In genomic region chr16:90692704-90693385, GRCm38 (mm10) we compare ENCODE assay signal across 8 mouse cellular contexts. TPM values are rescaled to one million over a fixed set of nuclear protein-coding genes. Genes with fewer than 3 reads are reported as not detected.
DNase-seq lines count a peak whose midpoint lies in the region; ATAC-seq lines count a peak whose summit lies in the region.
"Had no signal": no experiment of that assay in that cellular context is flagged by ENCODE, and none has a peak within 500 bp of the region (broad histone marks: within the 10 kb centered on the region; RNA-seq: fewer than 3 reads in every experiment).

No protein-coding gene starts in this region.

- no peak for DNase-seq in hindbrain, embryonic 10.5 days (ENCODE audit: low spot score)
- DNase-seq in Muller cell, postnatal 12 days (ENCODE audit: inconsistent ontology term), result peak; percentile 88
- peak; percentile 82 for DNase-seq in brain, adult 2 months (ENCODE audit: low read depth, low spot score)
- DNase-seq in layer of hippocampus, postnatal 10 days (ENCODE audit: low spot score in 2 of 2), result peak; percentile 50 to 69
- DNase-seq in kidney, postnatal 25 days, result no peak
- no peak for DNase-seq in kidney, postnatal 14 days

- 63% methylated on average over 15 of the region's 15 CpGs for WGBS in hindbrain, embryonic 13.5 days
- 77% methylated on average over 15 of the region's 15 CpGs for WGBS in hindbrain, embryonic 10.5 days

- H3K4me1 ChIP-seq in hindbrain, embryonic 13.5 days (replicated peaks), result peaks cover 17% of the 10 kb centered on the region
- H3K4me1 ChIP-seq in hindbrain, embryonic 10.5 days (replicated peaks), result peaks cover 9% of the 10 kb centered on the region

- no peaks in the 10 kb centered on the region for H3K9me3 ChIP-seq in hindbrain, embryonic 13.5 days
- no peaks in the 10 kb centered on the region for H3K9me3 ChIP-seq in hindbrain, embryonic 10.5 days

- H3K4me2 ChIP-seq in hindbrain, embryonic 13.5 days, result no peak overlapping the region

- H3K9ac ChIP-seq in hindbrain, embryonic 13.5 days, result no peak overlapping the region

- H3K4me3 ChIP-seq in hindbrain, embryonic 13.5 days, result no peak overlapping the region
- no peak overlapping the region for H3K4me3 ChIP-seq in hindbrain, embryonic 10.5 days

- 0 out of 2 replicates have a peak overlapping the region, but pooled peaks have one; percentile 23 for H3K27ac ChIP-seq in hindbrain, embryonic 13.5 days
- H3K27ac ChIP-seq in hindbrain, embryonic 10.5 days, result no peak overlapping the region

- ATAC-seq in hindbrain, embryonic 13.5 days (ENCODE audit: low FRiP score), result no peak
- ATAC-seq: intestine, postnatal 0 days had no signal

- H3K36me3 ChIP-seq in hindbrain, embryonic 13.5 days, result no peaks in the 10 kb centered on the region
- no peaks in the 10 kb centered on the region for H3K36me3 ChIP-seq in hindbrain, embryonic 10.5 days

- H3K27me3 ChIP-seq in hindbrain, embryonic 13.5 days, result no peaks in the 10 kb centered on the region; the same call in 1 of the 2 replicates
- no peaks in the 10 kb centered on the region for H3K27me3 ChIP-seq in hindbrain, embryonic 10.5 days (ENCODE audit: insufficient read depth, poor library complexity, severe bottlenecking)

RNA-seq across cellular contexts. Expression of gene Mis18a, which starts 34.4 kb away (rescaled TPM):
- polyA plus RNA-seq in hindbrain, embryonic 13.5 days (2015; fragmentation: Nextera tagmentation; extraction: Ambion mirVana), result 28.2 and 30.2 TPM in 2 replicates
- 81.0 and 96.2 TPM in 2 replicates for polyA plus RNA-seq in hindbrain, embryonic 10.5 days (2016; fragmentation: Nextera tagmentation; extraction: Ambion mirVana)
- total RNA-seq in layer of hippocampus, postnatal 10 days (2021), result 1 to 10 TPM; 8.3 to 8.6 TPM

RNA-seq across cellular contexts. Expression of gene Mrap, which starts 45.2 kb away (rescaled TPM):
- not detected in 2 replicates for polyA plus RNA-seq in hindbrain, embryonic 13.5 days (2015; fragmentation: Nextera tagmentation; extraction: Ambion mirVana)
- polyA plus RNA-seq in hindbrain, embryonic 10.5 days (2016; fragmentation: Nextera tagmentation; extraction: Ambion mirVana), result 1.9 and 3.0 TPM in 2 replicates
- total RNA-seq in layer of hippocampus, postnatal 10 days (2021), result not detected
- polyA plus RNA-seq: intestine, postnatal 0 days had no signal

Comparison
In these comparisons a context has a peak if more than half of its experiments do, and no peak if none do; other contexts are left out.
1. DNase-seq: peak in Muller cell, postnatal 12 days (single experiment), brain, adult 2 months (single experiment) and layer of hippocampus, postnatal 10 days (2 of 2); none in hindbrain, embryonic 10.5 days (single experiment), kidney, postnatal 25 days (0 of 2) and kidney, postnatal 14 days (single experiment).